Mouse (Mus musculus) midbrain, embryonic 12.5 days (tissue): Measurements from ENCODE around the gene Gm28434. TPM values are rescaled to one million over a fixed set of nuclear protein-coding genes. Genes with fewer than 3 reads are reported as not detected.

ENCODE experiments used
- ATAC-seq: fragments of 200-750 bp; cut with Nextera tagmentation; 2 replicates; pipeline ENCODE4 v1.8.0; 2017; ENCODE audit warnings: low read depth, moderate TSS enrichment, moderate library complexity; ENCODE audit not compliant: low FRiP score
- H3K27ac ChIP-seq: fragments of 300-500 bp; sonication (generic); replicated peaks from 2 replicates; pipeline ENCODE4 v1.5.1; 2016; ENCODE audit warnings: mild to moderate bottlenecking
- H3K27me3 ChIP-seq: fragments of 300-500 bp; sonication (generic); 2 replicates; pipeline ENCODE4 v1.6.1; 2016; ENCODE audit warnings: mild to moderate bottlenecking
- H3K36me3 ChIP-seq: fragments of 300-500 bp; sonication (generic); 2 replicates; pipeline ENCODE4 v1.6.1; 2016
- H3K4me1 ChIP-seq: fragments of 300-500 bp; sonication (generic); 2 replicates; pipeline ENCODE4 v1.6.1; 2016
- H3K4me2 ChIP-seq: fragments of 300-500 bp; sonication (generic); replicated peaks from 2 replicates; pipeline ENCODE4 v1.6.1; 2016; ENCODE audit warnings: mild to moderate bottlenecking, moderate library complexity
- H3K4me3 ChIP-seq: fragments of 300-500 bp; sonication (generic); 2 replicates; pipeline ENCODE4 v1.5.1; 2016; ENCODE audit warnings: mild to moderate bottlenecking
- H3K9ac ChIP-seq: fragments of 300-500 bp; sonication (generic); replicated peaks from 2 replicates; pipeline ENCODE4 v1.6.1; 2016; ENCODE audit warnings: mild to moderate bottlenecking, moderate library complexity
- H3K9me3 ChIP-seq: fragments of 300-500 bp; sonication (generic); 2 replicates; pipeline ENCODE4 v1.6.1; 2016; ENCODE audit warnings: mild to moderate bottlenecking
- WGBS: fragments of 180-500 bp; shearing (Covaris S2); methylation state at CpG from one replicate; pipeline ENCODE4 v1.1.7; 2016; 5-methylcytosine and 5-hydroxymethylcytosine counted together
- polyA plus RNA-seq: library from polyadenylated mRNA; unstranded; fragments of >200 nt; fragmentation: Nextera tagmentation; extraction: Ambion mirVana; gene quantifications from 2 replicates; pipeline ENCODE4 v1.2.1, GENCODE M21; 2016

Gm28434 gene
- not detected in 2 replicates for polyA plus RNA-seq

- Histone ChIP-seq H3K4me1 (no peaks in the 10 kb centered on the region), H3K27me3 (no peaks in the 10 kb centered on the region), H3K4me2 (no peak within 1 kb of the TSS), H3K9me3 (no peaks in the 10 kb centered on the region), H3K27ac (no peak within 1 kb of the TSS), H3K9ac (no peak within 1 kb of the TSS), H3K36me3 (no peaks in the 10 kb centered on the region), H3K4me3 (no peak within 1 kb of the TSS)
- ATAC-seq, result no peak
- WGBS, result 54% methylated on average over 2 of the region's 2 CpGs
Observed at GRCm38 (mm10) chr5:87969201-87969600, at the start of gene Gm28434, which contains the start of gene 2310003L06Rik. Gene Gm28434 (plus strand): TSS chr5:87969517. Gene 2310003L06Rik (plus strand): TSS chr5:87969459.

DNA sequence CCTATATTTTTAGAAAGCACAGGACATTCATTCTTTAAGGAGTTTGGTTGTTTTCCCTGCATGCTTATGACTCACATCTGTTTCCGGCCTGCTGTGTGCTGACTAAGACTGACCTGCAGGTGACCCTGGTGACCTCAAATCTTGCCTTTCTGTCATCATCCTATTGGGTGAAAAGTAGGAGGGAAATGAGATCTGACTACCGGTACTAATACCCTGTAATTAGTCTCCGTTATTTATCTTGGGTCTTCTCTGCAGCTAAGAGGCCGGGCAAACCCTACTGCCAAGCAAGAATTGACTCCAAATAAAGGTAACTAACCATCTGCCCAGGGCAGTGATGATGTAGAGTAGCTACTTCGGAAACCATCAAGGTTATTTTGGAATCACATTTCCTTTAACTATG is 43.9 kb upstream of the Gm28434 start, which contains the start of gene Csn3:
TSS of gene Csn3 (plus strand) at position 208 of the 400 bp plus-strand sequence.
- no peaks in the 10 kb centered on the region for H3K9me3 ChIP-seq
- no peaks in the 10 kb centered on the region for H3K27me3 ChIP-seq
- no peak within 1 kb of the TSS for H3K4me3 ChIP-seq
- no peaks in the 10 kb centered on the region for H3K36me3 ChIP-seq
- no peaks in the 10 kb centered on the region for H3K4me1 ChIP-seq
- WGBS, result 28% methylated on average over 5 of the region's 5 CpGs
- no peak; the same call in 1 of the 2 replicates for ATAC-seq
- H3K9ac ChIP-seq, result no peak within 1 kb of the TSS
- no peak within 1 kb of the TSS for H3K4me2 ChIP-seq
- H3K27ac ChIP-seq, result no peak within 1 kb of the TSS

DNA sequence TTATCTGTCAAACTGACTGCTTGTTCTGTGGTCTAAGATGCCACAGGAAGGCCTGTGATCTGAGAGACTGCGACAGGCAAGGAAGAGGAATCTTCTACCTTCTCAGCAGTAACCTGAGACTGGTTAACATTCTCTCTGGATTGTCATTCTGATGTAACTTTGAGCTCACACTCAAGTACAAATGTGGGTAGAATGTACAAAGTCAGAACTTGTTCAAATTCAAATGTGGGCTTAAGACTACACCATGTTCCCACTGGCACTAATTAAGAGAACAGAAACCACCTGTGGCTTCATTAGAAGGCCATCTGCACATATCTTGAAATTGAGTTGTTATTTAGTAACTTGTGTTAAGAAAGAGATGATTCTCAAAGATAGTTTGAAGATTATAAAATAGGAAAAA is 37.7 kb upstream of the Gm28434 start:
- Histone ChIP-seq H3K9me3 (no peaks in the 10 kb centered on the region), H3K9ac (no peak overlapping the region), H3K4me2 (no peak overlapping the region), H3K4me3 (no peak overlapping the region), H3K27me3 (no peaks in the 10 kb centered on the region), H3K4me1 (no peaks in the 10 kb centered on the region), H3K36me3 (no peaks in the 10 kb centered on the region), H3K27ac (no peak overlapping the region)
- ATAC-seq, result no peak
- WGBS, result 56% methylated on average over 1 of the region's 1 CpGs

DNA sequence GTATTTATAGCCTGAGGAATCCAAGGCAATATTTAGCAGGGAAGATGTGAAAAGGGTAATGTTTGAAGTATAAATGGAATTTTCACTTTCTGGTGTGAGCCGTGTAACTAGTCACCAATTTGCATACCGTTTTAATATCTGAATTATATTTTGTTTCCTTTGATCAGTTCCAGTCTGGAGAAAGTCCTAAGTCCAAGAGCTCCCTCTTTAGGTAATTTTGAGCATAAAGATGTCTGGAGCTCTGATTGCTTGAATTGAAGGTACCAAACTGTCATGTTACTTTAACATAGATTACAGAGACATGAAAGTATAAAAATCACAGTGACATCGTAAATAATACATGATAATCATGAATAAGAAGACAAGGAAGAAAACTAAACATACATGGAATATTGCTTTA is 28.6 kb upstream of the Gm28434 start:
- no peaks in the 10 kb centered on the region for H3K4me1 ChIP-seq
- H3K4me3 ChIP-seq, result no peak overlapping the region
- no peak overlapping the region for H3K9ac ChIP-seq
- no peaks in the 10 kb centered on the region for H3K36me3 ChIP-seq
- H3K27me3 ChIP-seq, result no peaks in the 10 kb centered on the region
- no peak overlapping the region for H3K27ac ChIP-seq
- WGBS, result 63% methylated on average over 3 of the region's 3 CpGs
- no peak overlapping the region for H3K4me2 ChIP-seq
- no peak for ATAC-seq
- H3K9me3 ChIP-seq, result no peaks in the 10 kb centered on the region

GRCm38 (mm10) chr5:87942515-87942914 is 26.8 kb upstream of the Gm28434 start:
- H3K4me2 ChIP-seq, result no peak overlapping the region
- no peaks in the 10 kb centered on the region for H3K27me3 ChIP-seq
- H3K36me3 ChIP-seq, result no peaks in the 10 kb centered on the region
- ATAC-seq, result no peak
- H3K27ac ChIP-seq, result no peak overlapping the region
- H3K9ac ChIP-seq, result no peak overlapping the region
- H3K9me3 ChIP-seq, result no peaks in the 10 kb centered on the region
- no peaks in the 10 kb centered on the region for H3K4me1 ChIP-seq
- H3K4me3 ChIP-seq, result no peak overlapping the region

DNA sequence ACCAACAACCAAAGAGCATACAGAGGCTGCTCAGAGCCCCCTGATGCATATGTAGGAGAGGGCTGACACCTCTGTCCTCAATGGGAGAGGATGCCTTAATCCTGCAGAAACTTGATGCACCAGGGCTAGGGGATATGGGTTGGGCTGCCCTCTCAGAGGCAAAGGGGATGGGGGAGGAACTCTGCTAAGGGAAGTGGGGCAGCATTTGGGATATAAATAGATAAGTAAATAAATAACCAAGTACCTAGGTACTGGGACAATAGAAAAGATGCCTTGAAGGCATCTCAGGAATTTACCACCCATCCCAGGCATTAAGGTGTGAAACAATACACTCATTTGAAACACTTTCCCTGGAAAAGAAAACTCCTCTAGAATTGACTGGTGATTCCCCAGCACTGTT is 17.5 kb upstream of the Gm28434 start:
- no peaks in the 10 kb centered on the region for H3K4me1 ChIP-seq
- H3K4me2 ChIP-seq, result no peak overlapping the region
- H3K36me3 ChIP-seq, result no peaks in the 10 kb centered on the region
- H3K27ac ChIP-seq, result no peak overlapping the region
- no peak for ATAC-seq
- no peaks in the 10 kb centered on the region for H3K27me3 ChIP-seq
- H3K9me3 ChIP-seq, result no peaks in the 10 kb centered on the region
- H3K9ac ChIP-seq, result no peak overlapping the region
- no peak overlapping the region for H3K4me3 ChIP-seq

DNA sequence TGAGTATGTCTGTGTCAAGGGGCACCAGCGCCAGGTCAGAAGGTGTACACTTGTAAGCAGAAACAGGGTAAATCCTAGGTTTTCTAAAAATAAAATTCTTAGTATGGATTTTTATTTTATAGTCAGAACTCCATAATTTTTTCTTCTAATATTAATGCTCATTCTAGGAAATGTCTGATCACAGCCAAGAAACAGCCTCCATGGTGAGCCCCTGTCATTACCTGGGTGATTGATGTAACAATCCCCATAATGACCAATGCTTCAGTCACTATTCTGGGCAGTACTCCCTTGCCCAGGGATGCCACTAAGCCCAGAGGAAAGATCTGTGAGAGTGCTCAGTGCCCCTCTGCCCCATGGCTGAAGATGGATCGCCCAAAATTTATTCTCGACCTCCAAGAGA is 9.8 kb downstream of the Gm28434 start, which contains the start of gene Cabs1:
TSS of gene Cabs1 (plus strand) at position 301 of the 400 bp plus-strand sequence.
- 89% methylated on average over 3 of the region's 3 CpGs for WGBS
- H3K9ac ChIP-seq, result no peak within 1 kb of the TSS
- H3K4me1 ChIP-seq, result no peaks in the 10 kb centered on the region
- no peak within 1 kb of the TSS for H3K4me2 ChIP-seq
- H3K36me3 ChIP-seq, result no peaks in the 10 kb centered on the region
- H3K27ac ChIP-seq, result no peak within 1 kb of the TSS
- no peak within 1 kb of the TSS for H3K4me3 ChIP-seq
- ATAC-seq, result no peak
- no peaks in the 10 kb centered on the region for H3K27me3 ChIP-seq
- no peaks in the 10 kb centered on the region for H3K9me3 ChIP-seq

DNA sequence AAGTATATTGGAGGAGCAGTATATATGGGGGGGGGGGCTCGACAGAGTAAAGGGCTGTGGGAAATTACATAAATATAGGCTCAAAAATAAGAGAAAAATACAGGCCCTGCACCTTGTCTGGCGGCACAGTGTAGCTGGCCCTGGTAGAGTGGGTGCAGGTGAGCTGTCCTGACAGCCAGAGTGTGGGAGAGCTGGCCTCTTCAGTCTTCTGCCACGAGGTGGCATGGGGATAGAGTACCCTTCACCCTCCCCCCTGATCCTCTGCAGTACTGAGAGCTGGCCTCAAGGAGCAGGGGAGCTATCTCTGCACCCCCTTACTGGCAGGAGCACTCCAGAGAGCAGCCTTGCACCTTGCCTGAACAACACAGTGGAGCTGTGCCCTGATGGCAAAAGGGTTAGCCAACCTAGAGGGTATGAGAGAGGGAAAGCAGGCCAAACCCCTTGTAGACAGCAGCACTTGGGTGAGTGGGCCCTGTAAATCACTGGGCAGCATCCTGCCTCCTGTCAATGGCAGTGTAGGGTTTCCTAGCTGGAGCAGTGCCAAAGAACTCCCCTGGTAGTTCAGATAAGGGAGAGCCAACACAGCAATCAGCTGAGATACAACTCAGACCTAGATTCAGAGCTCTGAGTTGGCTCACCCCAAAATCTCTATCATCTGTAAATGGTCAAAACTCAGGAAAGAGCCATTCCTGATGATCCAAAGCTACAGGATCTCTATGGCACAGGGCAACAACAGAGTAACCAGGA is 13.3 kb downstream of the Gm28434 start:
- H3K4me1 ChIP-seq, result no peaks in the 10 kb centered on the region
- no peak for ATAC-seq
- no peaks in the 10 kb centered on the region for H3K9me3 ChIP-seq
- no peaks in the 10 kb centered on the region for H3K36me3 ChIP-seq
- no peaks in the 10 kb centered on the region for H3K27me3 ChIP-seq
- H3K27ac ChIP-seq, result no peak overlapping the region
- no peak overlapping the region for H3K4me3 ChIP-seq
- WGBS, result 52% methylated on average over 3 of the region's 3 CpGs
- H3K9ac ChIP-seq, result no peak overlapping the region
- H3K4me2 ChIP-seq, result no peak overlapping the region

GRCm38 (mm10) chr5:88002249-88002648 is 32.9 kb downstream of the Gm28434 start, which contains the start of gene Smr3a:
Gene Smr3a (plus strand): TSS chr5:88002549.
- H3K9me3 ChIP-seq, result no peaks in the 10 kb centered on the region
- H3K4me3 ChIP-seq, result no peak within 1 kb of the TSS
- H3K4me1 ChIP-seq, result no peaks in the 10 kb centered on the region
- H3K4me2 ChIP-seq, result no peak within 1 kb of the TSS
- ATAC-seq, result no peak
- no peak within 1 kb of the TSS for H3K9ac ChIP-seq
- no peak within 1 kb of the TSS for H3K27ac ChIP-seq
- 86% methylated on average over 3 of the region's 3 CpGs for WGBS
- H3K36me3 ChIP-seq, result no peaks in the 10 kb centered on the region
- H3K27me3 ChIP-seq, result no peaks in the 10 kb centered on the region

- Histone ChIP-seq H3K27me3 (no peaks in the 10 kb centered on the region), H3K36me3 (no peaks in the 10 kb centered on the region), H3K27ac (no peak overlapping the region), H3K9ac (no peak overlapping the region), H3K9me3 (no peaks in the 10 kb centered on the region), H3K4me3 (no peak overlapping the region), H3K4me2 (no peak overlapping the region), H3K4me1 (no peaks in the 10 kb centered on the region)
- no peak for ATAC-seq
Observed at GRCm38 (mm10) chr5:88005241-88005640, 35.9 kb downstream of the Gm28434 start.
